Mouse (Mus musculus): ENCODE data around the gene Cbarp. TPM values are rescaled to one million over a fixed set of nuclear protein-coding genes. Genes with fewer than 3 reads are reported as not detected.

The Cbarp gene
- polyA plus RNA-seq (2017; shearing (Covaris generic)) = 2.3 TPM

GRCm38 (mm10) chr10:80140666-80141035, at the start of gene Cbarp:
Gene Cbarp (minus strand): TSS chr10:80140835.

GRCm38 (mm10) chr10:80179068-80180051, 38.7 kb upstream of the Cbarp start, which contains the start of gene Efna2:
Gene Efna2 (plus strand): TSS chr10:80179482.

GRCm38 (mm10) chr10:80172527-80173292, 32.1 kb upstream of the Cbarp start, which contains the start of gene 1600002K03Rik:
Gene 1600002K03Rik (plus strand): TSS chr10:80172944.

DNA sequence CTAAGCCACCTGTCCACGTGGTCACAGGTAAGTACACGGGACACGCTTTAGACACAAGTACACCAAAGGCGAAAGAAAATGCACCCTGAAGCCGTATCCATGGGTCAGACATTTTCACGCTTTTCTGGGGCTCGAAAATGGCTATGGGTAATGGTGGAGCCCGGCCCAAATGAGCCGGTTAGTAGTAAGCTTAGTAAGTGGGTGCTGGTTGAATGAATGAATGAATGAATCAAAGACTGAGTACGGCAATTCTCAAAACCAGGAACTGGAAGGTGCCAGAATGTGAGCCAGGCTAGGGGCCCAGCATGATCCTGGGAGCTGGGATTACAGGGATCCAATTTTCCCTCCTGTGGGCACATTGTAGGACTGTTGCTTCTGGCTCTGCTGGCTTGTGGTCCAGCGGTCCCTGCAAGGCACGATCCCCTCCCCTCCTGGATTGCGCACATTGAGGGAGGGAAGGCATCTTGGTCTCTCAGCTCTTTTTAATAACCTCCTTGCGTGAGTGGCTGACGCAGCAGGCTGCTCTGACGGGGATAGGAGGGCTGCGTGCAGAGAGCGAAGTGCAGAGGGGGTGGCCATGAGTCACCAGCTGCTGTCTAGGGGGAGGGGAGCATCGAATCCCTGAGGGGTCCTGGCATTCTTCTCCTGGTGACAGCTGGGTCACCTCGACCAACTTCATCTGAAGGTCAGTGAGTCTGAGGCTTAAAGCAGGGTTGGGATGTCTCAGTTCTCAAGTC, 24.9 kb upstream of the Cbarp start, which contains the start of gene Cirbp:
Gene Cirbp (plus strand): TSS at position 594 of the 737 bp plus-strand sequence.

DNA sequence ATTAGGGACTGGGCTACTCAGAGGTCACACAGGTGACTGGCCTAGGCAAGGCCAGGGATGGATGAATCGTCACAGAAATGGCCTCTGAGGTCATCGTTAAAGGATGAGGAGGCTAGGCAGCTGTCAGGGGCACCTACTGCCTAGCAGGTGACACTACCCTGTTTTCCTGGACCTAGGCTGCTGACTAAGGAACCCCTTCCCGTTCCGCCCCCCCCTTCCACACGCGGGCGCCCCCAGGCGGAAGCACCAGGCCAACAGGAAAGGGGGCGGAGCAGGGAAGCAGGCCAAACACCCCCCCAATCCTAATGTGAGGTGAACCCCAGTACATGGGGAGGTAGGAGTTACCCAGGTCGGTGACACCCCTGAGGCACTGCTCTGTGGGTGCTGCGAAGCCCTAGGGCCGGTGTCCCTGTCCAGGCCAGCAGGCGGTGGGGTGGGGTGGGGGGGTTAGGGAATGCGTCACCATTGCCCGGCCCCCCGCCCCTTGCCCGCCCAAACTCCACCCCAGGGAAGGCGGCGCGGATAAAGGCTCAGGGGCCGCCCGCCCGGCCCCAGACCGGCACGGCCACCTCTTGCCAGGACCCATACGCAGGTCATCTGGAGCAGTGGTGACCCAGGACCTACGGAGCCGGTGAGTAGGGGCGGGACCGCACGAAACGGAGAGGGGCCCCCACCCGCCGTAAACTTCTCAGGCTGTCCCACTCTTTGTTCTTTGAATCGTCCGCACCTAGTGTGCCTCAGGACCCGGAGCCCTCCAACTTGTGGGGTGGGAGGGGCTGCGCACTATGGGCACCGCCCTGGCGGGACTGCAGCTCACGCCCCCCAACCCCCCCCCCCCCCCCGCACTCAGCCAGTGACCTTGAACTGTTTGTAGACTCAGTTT, 7.3 kb upstream of the Cbarp start, which contains the start of gene Midn:
Gene Midn (plus strand): TSS at position 554 of the 883 bp plus-strand sequence.

GRCm38 (mm10) chr10:80138553-80139438, 1.8 kb downstream of the Cbarp start, which contains the start of gene Atp5d:
Gene Atp5d (plus strand): TSS chr10:80138632.

GRCm38 (mm10) chr10:80115290-80115943, 25.2 kb downstream of the Cbarp start, which contains the start of gene Stk11:
Gene Stk11 (plus strand): TSS chr10:80115803.

DNA sequence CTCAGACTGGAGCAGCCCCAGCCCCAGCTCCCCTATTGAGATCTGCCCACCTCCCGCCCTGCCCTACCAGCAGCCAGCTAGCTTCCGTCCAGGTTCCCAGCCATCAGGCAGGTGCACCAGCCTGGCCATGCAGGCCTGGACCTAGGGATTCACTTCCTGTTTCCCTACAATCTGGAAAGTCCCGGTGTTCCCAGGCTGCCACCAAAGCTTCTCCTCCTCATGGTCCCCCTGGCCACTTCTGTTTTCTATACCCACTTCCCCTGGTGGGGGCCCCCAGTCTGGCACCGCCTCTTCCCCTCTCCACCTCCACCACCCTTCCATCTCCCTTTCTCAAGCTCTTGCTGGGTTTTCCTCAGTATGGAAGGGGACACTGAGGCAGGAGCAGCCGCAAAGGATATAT, 35.2 kb downstream of the Cbarp start, which contains the start of gene Sbno2:
Gene Sbno2 (minus strand): TSS at position 112 of the 400 bp plus-strand sequence.

Other genes with a start within 250 kb of the Cbarp start
- not detected for gene Cfd, start 250.0 kb downstream of the Cbarp start, polyA plus RNA-seq (2017; shearing (Covaris generic))
- 18.3 TPM for gene Med16, start 231.9 kb downstream of the Cbarp start, polyA plus RNA-seq (2017; shearing (Covaris generic))
- gene Gm26602, start 230.0 kb downstream of the Cbarp start, polyA plus RNA-seq (2017; shearing (Covaris generic)) = 3.7 TPM
- gene Kiss1r, start 223.9 kb downstream of the Cbarp start, polyA plus RNA-seq (2017; shearing (Covaris generic)) = 0.24 TPM
- gene R3hdm4, start 219.6 kb downstream of the Cbarp start, polyA plus RNA-seq (2017; shearing (Covaris generic)) = 205 TPM
- gene Arid3a, start 213.8 kb downstream of the Cbarp start, polyA plus RNA-seq (2017; shearing (Covaris generic)) = 7.4 TPM
- 79.7 TPM for gene Wdr18, start 180.7 kb downstream of the Cbarp start, polyA plus RNA-seq (2017; shearing (Covaris generic))
- 0.22 TPM for gene Grin3b, start 170.1 kb downstream of the Cbarp start, polyA plus RNA-seq (2017; shearing (Covaris generic))
- 3.8 TPM for gene Tmem259, start 156.5 kb downstream of the Cbarp start, polyA plus RNA-seq (2017; shearing (Covaris generic))
- 1,134 TPM for gene Cnn2, start 152.3 kb downstream of the Cbarp start, polyA plus RNA-seq (2017; shearing (Covaris generic))
- gene Abca7, start 144.3 kb downstream of the Cbarp start, polyA plus RNA-seq (2017; shearing (Covaris generic)) = 62.4 TPM
- gene Arhgap45, start 124.2 kb downstream of the Cbarp start, polyA plus RNA-seq (2017; shearing (Covaris generic)) = 911 TPM
- 250 TPM for gene Polr2e, start 101.0 kb downstream of the Cbarp start, polyA plus RNA-seq (2017; shearing (Covaris generic))
- gene Gpx4, start 93.7 kb downstream of the Cbarp start, polyA plus RNA-seq (2017; shearing (Covaris generic)) = 504 TPM
- 71.4 TPM for gene Sbno2, start 35.3 kb downstream of the Cbarp start, polyA plus RNA-seq (2017; shearing (Covaris generic))
- gene Stk11, start 25.0 kb downstream of the Cbarp start, polyA plus RNA-seq (2017; shearing (Covaris generic)) = 10.0 TPM
- 362 TPM for gene Atp5d, start 2.2 kb downstream of the Cbarp start, polyA plus RNA-seq (2017; shearing (Covaris generic))
- gene Midn, start 7.4 kb upstream of the Cbarp start, polyA plus RNA-seq (2017; shearing (Covaris generic)) = 1.5 TPM
- 293 TPM for gene Cirbp, start 25.1 kb upstream of the Cbarp start, polyA plus RNA-seq (2017; shearing (Covaris generic))
- 32.8 TPM for gene 1600002K03Rik, start 32.1 kb upstream of the Cbarp start, polyA plus RNA-seq (2017; shearing (Covaris generic))
- gene Efna2, start 38.6 kb upstream of the Cbarp start, polyA plus RNA-seq (2017; shearing (Covaris generic)) = 0.38 TPM
- 130 TPM for gene Mum1, start 85.6 kb upstream of the Cbarp start, polyA plus RNA-seq (2017; shearing (Covaris generic))
- 347 TPM for gene Ndufs7, start 108.3 kb upstream of the Cbarp start, polyA plus RNA-seq (2017; shearing (Covaris generic))
- gene Gamt, start 120.2 kb upstream of the Cbarp start, polyA plus RNA-seq (2017; shearing (Covaris generic)) = 1.8 TPM
- gene Dazap1, start 120.7 kb upstream of the Cbarp start, polyA plus RNA-seq (2017; shearing (Covaris generic)) = 40.9 TPM
- gene Rps15, start 151.6 kb upstream of the Cbarp start, polyA plus RNA-seq (2017; shearing (Covaris generic)) = 1,130 TPM
- 0.33 TPM for gene Apc2, start 155.1 kb upstream of the Cbarp start, polyA plus RNA-seq (2017; shearing (Covaris generic))
- 91.4 TPM for gene 2310011J03Rik, start 179.7 kb upstream of the Cbarp start, polyA plus RNA-seq (2017; shearing (Covaris generic))
- 26.0 TPM for gene Pcsk4, start 188.7 kb upstream of the Cbarp start, polyA plus RNA-seq (2017; shearing (Covaris generic))
- gene Reep6, start 189.1 kb upstream of the Cbarp start, polyA plus RNA-seq (2017; shearing (Covaris generic)) = not detected
- not detected for gene Adamtsl5, start 207.6 kb upstream of the Cbarp start, polyA plus RNA-seq (2017; shearing (Covaris generic))
- not detected for gene Plk5, start 215.6 kb upstream of the Cbarp start, polyA plus RNA-seq (2017; shearing (Covaris generic))
- 0.21 TPM for gene Mex3d, start 246.8 kb upstream of the Cbarp start, polyA plus RNA-seq (2017; shearing (Covaris generic))

All from CD4-positive, CD25-positive, alpha-beta regulatory T cell, adult 9 weeks (primary cell).